Mouse (Mus musculus): Measurements from ENCODE around the gene Gm21915.

The Gm21915 gene

DNA sequence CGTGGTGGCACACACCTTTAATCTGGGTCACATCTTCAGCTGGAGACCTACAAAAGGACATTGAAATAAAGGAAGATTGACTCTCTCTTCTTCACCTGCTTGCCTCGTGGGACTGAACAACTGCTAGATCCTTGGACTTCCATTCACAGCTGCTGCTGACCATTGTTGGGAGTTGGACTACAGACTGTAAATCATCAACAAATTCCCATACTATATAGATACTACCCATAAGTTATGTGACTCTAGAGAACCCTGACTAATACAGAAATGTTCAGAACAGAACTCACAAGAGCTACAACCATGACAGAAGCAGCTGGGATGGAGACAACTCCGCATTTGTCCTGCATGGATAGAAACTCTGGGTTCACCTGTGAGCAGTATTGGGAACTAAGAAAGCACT is at the start of gene Gm21915:
TSS of gene Gm21915 (plus strand) at position 301 of the 400 bp plus-strand sequence.
- DNase-seq, result no peak

GRCm38 (mm10) chr9:40622265-40622664 is 48.1 kb upstream of the Gm21915 start:
- no peak for DNase-seq

DNA sequence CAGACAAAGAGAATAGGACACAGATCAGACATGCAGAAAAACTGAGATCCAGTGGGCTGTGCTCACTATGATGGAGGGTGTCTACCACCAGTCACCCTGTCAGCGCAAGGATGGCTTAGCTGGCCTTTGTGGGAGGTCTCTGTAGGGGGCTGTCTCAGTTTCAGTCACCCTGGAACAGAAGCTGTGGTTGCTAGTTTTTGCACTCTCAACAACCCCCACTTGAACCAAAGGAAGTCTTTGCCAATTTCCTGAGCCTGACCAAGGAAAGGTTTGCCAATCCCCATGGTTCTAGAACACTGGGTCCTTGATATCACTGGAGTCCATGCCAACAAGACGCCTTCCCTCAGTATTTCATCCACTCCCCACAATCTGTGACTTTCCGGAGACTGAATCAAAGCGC is 47.6 kb upstream of the Gm21915 start:
- DNase-seq, result no peak

- DNase-seq, result no peak
Observed at GRCm38 (mm10) chr9:40625341-40625740, 45.1 kb upstream of the Gm21915 start.

DNA sequence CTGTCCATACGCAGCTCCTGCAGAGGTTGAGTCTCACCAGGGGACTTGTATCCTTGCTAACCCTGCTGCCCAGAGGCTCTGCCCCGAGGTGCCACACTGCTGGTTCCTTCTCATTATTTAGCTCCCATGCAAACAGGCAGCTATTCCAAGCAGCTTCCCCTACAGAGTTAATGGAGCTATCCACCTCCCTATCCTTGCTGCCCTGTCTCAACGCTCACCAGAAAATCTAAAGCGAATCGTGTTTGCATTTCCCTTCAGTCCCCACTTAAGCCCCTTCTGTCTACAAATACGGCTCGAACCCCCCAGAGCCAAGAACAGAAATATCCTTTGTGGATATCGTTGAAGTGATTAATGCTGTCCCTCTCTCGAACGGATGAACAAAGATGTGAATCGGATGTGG is 43.8 kb upstream of the Gm21915 start:
- no peak for DNase-seq

- DNase-seq, result no peak
Observed at GRCm38 (mm10) chr9:40627146-40627713, 43.2 kb upstream of the Gm21915 start.

DNA sequence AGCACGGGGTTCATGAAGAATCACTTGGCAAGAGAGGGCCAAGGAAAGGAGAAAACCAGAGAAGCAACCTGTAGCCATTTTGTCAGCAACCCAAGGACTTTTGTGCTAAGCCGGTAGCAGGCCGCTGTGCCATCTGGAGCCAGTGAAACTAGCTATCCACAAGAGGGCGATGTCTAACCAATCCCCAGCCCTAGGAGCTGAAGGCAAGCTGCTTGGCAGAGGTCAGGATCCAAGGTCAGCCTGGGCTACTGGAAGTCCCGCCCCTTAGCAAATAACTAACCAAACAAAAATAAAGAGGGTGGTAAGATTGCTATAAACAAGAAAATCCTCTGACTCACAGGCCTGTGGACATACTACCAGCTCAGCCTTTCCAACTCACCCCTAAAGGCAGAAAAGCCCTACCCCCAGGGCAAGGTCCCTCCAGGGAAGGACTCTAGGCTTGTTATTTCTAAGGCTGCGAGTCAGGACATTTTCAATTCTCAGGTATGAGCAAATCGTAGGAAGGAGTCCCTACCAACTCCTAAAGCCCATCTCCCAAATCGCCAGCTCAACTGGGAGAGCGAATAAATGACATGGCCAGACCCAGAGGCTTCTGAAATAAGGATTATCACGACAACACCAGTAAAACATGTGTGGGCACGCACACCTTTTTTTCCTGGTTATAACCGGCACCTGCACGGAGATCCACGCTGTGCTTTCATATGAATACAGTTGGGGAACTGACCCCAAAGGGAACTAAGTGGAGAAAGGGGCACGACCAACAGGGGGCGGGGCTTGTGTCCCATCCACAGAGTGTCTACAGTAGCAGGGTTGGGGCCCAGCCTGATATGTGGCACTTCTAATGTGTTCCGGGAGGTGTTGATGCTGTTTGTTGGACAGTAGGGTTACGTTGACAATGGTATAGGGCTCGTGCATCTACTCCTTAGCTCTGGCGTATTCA is 42.0 kb upstream of the Gm21915 start:
- DNase-seq, result peak; percentile 87

- no peak for DNase-seq
Observed at GRCm38 (mm10) chr9:40629441-40629840, 41.0 kb upstream of the Gm21915 start.

- no peak for DNase-seq
Observed at GRCm38 (mm10) chr9:40631101-40631500, 39.3 kb upstream of the Gm21915 start.

DNA sequence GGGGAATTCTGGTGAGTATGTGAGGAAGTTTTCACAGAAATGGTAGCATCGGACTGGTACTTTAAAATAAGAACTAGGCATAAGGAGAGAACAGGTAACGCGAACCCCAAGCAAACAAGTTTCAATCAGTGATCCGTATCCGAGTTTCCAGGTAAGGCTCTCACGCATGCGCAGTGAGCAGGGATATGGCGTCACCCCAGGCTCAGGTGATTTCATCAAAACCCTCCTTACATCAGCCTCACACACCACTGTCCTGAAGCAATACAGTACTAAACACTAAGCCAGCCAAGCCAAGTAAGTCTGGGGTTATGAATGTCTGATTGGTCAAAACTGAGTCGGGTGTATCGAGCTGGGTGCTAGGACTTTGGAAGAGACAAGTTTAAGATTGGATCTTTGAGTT is 38.9 kb upstream of the Gm21915 start:
- DNase-seq, result no peak

DNA sequence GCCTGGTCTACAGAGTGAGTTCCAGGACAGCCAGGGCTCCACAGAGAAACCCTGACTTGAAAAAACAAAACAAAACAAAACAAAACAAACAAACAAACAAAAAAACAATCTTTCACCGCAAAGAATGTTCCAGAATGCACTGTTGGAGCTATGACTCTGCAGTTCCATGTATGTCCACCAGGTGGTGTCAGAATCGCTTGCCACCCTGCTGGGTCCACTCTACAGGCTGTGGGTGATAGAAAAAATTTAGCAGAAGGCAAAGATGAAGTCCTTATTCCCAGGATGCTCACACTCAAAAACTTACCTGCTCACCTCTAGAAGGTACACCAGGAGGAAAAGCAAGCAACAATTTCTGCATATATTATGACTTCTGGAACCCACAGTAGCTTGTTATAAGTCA is 34.4 kb upstream of the Gm21915 start:
- peak; percentile 66 for DNase-seq

GRCm38 (mm10) chr9:40637705-40638393 is 32.6 kb upstream of the Gm21915 start:
- no peak for DNase-seq

- DNase-seq, result peak; percentile 82
Observed at GRCm38 (mm10) chr9:40638394-40639049, 31.9 kb upstream of the Gm21915 start.

DNA sequence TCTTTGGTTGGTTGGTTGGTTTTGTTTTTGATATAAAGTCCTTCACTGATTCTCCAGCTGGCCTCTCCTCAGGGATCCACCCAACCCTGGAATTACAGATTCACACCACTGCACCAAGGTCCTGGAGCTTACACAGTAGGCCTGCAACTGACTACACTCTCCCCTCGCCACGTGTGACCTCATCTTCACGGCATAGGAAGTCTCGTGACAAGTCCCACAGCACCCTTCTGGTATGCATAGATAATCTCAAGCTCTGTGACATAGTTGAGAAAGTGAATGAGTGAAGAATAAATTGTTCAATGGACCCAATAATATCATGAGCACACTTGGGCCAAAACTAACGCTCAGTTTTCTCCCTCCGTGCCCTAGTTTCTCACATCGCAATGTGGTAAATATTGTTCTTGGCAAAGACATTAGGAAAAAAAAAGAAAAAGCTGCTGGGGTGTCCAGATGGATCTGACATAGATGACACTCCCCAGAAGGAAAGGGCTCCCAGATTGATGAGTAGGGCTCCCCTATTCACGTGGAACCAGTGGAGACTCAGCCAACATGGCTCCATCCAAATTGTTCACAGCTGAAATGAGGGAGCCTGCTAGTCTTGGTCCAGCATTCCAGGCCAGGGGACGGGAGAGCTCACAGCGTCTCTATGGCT is 30.8 kb upstream of the Gm21915 start:
- DNase-seq, result no peak

GRCm38 (mm10) chr9:40641318-40641717 is 29.1 kb upstream of the Gm21915 start:
- DNase-seq, result no peak

DNA sequence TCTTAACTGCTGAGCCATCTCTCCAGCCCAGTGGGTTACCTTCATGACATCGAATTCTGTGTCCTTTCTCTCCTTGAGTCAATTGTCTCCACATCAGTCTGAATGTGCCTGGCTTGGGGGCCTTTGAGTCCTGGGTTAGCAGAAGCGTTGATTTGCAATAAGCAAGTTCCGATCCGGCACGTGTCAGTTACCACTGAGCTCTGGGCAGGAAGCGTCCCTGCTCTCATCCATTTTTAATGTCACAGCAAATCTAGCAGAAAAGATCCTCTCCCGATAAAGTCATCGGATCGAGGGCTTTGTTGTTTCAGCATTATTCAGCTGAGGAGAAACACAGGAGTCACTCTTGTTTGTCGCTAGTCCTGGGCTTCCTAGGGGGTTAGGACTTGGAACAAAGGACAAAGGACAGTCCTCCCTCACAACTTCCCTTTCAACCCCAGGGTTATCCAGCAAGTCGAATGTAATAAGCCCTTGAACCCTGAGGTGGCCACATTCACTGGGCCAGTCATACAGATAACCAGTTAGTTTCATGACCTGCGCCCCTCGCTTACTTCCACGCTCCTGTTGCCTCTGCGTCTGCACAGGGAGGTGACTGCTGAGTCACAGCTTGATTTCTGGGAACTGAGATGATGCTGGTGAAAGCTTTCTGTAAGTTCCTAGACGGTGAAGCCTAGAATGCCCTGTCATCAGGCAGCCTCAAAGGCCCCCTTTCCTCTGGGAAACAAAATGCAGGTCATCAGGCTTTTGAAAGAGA is 27.8 kb upstream of the Gm21915 start:
- peak; percentile 37 for DNase-seq

- no peak for DNase-seq
Observed at GRCm38 (mm10) chr9:40649444-40649843, 21.0 kb upstream of the Gm21915 start.

DNA sequence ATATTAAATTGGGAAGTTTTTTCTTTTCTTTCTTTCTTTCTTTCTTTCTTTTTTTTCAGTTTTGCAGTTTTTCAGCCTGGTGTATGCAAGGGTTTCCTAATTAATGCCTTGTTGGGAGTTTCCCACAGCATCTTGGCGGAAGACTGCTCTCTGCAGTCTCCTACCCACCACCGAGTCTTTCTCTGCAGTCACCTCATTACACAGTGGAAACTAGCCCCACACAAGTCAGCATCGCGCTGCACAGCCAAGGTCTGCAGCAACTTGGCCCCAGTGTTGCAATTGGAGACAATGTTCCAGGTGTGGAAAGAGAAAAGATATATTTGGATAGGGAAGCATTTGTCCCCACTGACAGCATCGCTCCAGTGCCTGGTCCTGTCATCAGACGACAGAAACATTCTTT is 20.4 kb upstream of the Gm21915 start:
- DNase-seq, result no peak

GRCm38 (mm10) chr9:40651239-40651859 is 19.1 kb upstream of the Gm21915 start:
- no peak for DNase-seq

DNA sequence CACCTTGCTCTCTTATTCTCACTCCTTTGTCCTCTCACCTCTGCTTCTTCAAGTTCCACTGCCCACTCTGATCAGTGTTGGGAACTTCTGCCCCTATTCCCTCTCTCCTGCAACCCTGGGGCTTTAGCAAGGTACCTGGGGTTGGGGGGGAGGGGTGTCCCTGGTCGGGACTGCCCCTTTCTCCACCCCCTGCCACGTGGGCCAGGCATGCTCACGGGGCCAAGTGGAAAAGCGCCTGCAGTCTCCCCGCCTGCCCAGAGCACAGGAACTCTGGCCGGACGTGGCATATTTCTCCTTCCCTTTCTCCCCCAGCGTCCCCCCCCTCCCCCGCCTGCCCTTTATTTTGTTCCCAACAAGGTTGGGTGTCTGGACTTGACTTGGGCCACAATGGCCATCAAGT is 17.7 kb upstream of the Gm21915 start:
- DNase-seq, result no peak

GRCm38 (mm10) chr9:40666190-40666803 is 4.1 kb upstream of the Gm21915 start:
- no peak for DNase-seq

Measured in embryo, embryonic 11 days (tissue).